Mouse (Mus musculus) C2C12 (cell line): ENCODE results near the gene Olfr523. TPM values are rescaled to one million over a fixed set of nuclear protein-coding genes. Genes with fewer than 3 reads are reported as not detected.

Source experiments
- H3K27me3 ChIP-seq: one replicate; pipeline ENCODE4 v1.6.1; 2011; ENCODE audit not compliant: control insufficient read depth, insufficient read depth, insufficient read length
- H3K36me3 ChIP-seq: one replicate; pipeline ENCODE4 v1.6.1; 2011; ENCODE audit not compliant: control insufficient read depth, insufficient read depth
- H3K4me3 ChIP-seq: one replicate; pipeline ENCODE4 v1.5.1; 2011; ENCODE audit warnings: mild to moderate bottlenecking, control low read depth; ENCODE audit not compliant: poor library complexity, insufficient read depth, severe bottlenecking
- H3K79me2 ChIP-seq: one replicate; pipeline ENCODE4 v1.6.1; 2011; ENCODE audit not compliant: control insufficient read depth, insufficient read depth
- H3K79me3 ChIP-seq: one replicate; pipeline ENCODE4 v1.6.1; 2011; ENCODE audit warnings: low read depth, control low read depth
- H3ac ChIP-seq: one replicate; pipeline ENCODE3; 2011; ENCODE audit warnings: low read depth; ENCODE audit not compliant: control insufficient read depth, insufficient read length
- CEBPB ChIP-seq: IDR thresholded peaks from one replicate; pipeline ENCODE4 v1.6.1; 2011; ENCODE audit warnings: low read depth, mild to moderate bottlenecking, control low read depth, moderate library complexity
- CTCF ChIP-seq: IDR thresholded peaks from one replicate; pipeline ENCODE4 v1.5.1; 2011; ENCODE audit not compliant: control insufficient read depth, insufficient read depth, insufficient read length
- FOSL1 ChIP-seq: IDR thresholded peaks from one replicate; pipeline ENCODE4 v1.8.0; 2011; ENCODE audit warnings: mild to moderate bottlenecking, low read length; ENCODE audit not compliant: poor library complexity, insufficient read depth, severe bottlenecking
- MAX ChIP-seq: IDR thresholded peaks from one replicate; pipeline ENCODE4 v1.6.1; 2011; ENCODE audit warnings: mild to moderate bottlenecking, control low read depth
- MYOD1 ChIP-seq: IDR thresholded peaks from one replicate; pipeline ENCODE4 v1.6.1; 2011; ENCODE audit warnings: low read depth; ENCODE audit not compliant: control insufficient read depth, insufficient read length
- MYOG ChIP-seq: IDR thresholded peaks from one replicate; pipeline ENCODE4 v1.6.1; 2011; ENCODE audit not compliant: control insufficient read depth, insufficient read length; ENCODE audit errors: extremely low read depth
- USF1 ChIP-seq: IDR thresholded peaks from one replicate; pipeline ENCODE4 v1.6.1; 2011; ENCODE audit warnings: low read depth, mild to moderate bottlenecking, control low read depth, moderate library complexity
- polyA plus RNA-seq: library from polyadenylated mRNA; unstranded; fragments of >200 nt; fragmentation: generic; extraction: Trizol; gene quantifications from one replicate; pipeline ENCODE4 v1.2.1, GENCODE M21; 2012; ENCODE audit warnings: missing spikeins

Gene Olfr523
- polyA plus RNA-seq, 1 experiment: not detected

GRCm38 (mm10) chr7:140153829-140154217 lies 19.2 kb upstream of the Olfr523 start:
- Histone ChIP-seq H3K79me3 (no peaks in the 10 kb centered on the region), H3K27me3 (no peaks in the 10 kb centered on the region), H3K4me3 (no peak overlapping the region), H3K79me2 (no peaks in the 10 kb centered on the region), H3ac (no peak overlapping the region), H3K36me3 (no peaks in the 10 kb centered on the region)
- TF ChIP-seq CEBPB (no peak), FOSL1 (no peak), CTCF (no peak), USF1 (no peak), MYOD1 (no peak), MAX (no peak), MYOG (no peak)

- no peaks in the 10 kb centered on the region for H3K79me2 ChIP-seq
- H3K4me3 ChIP-seq: no peak within 1 kb of the TSS
- H3K79me3 ChIP-seq: no peaks in the 10 kb centered on the region
- H3K27me3 ChIP-seq: no peaks in the 10 kb centered on the region
- TF ChIP-seq FOSL1 (no peak), MYOD1 (no peak), CTCF (no peak), CEBPB (no peak), USF1 (no peak), MYOG (no peak), MAX (no peak)
- no peak within 1 kb of the TSS for H3ac ChIP-seq
- H3K36me3 ChIP-seq: no peaks in the 10 kb centered on the region
These were observed 18.6 kb upstream of the Olfr523 start, which contains the start of gene Sprn for GRCm38 (mm10) chr7:140154218-140154927. Gene Sprn (minus strand): TSS chr7:140154877.

- H3K27me3 ChIP-seq: peaks cover 4% of the 10 kb centered on the region
- H3K79me3 ChIP-seq: no peaks in the 10 kb centered on the region
- H3K4me3 ChIP-seq: no peak overlapping the region
- H3ac ChIP-seq: no peak overlapping the region
- no peaks in the 10 kb centered on the region for H3K36me3 ChIP-seq
- TF ChIP-seq USF1 (no peak), CTCF (no peak), FOSL1 (no peak), MYOG (no peak), MYOD1 (no peak), CEBPB (no peak), MAX (no peak)
- H3K79me2 ChIP-seq: no peaks in the 10 kb centered on the region
These were observed 12.7 kb upstream of the Olfr523 start for GRCm38 (mm10) chr7:140160363-140160762.

GRCm38 (mm10) chr7:140164664-140165063 lies 8.4 kb upstream of the Olfr523 start, which contains the start of gene Olfr522:
Gene Olfr522 (minus strand): TSS chr7:140164764.
- TF ChIP-seq MAX (no peak), MYOG (no peak), USF1 (no peak), CTCF (no peak), CEBPB (no peak), MYOD1 (no peak), FOSL1 (no peak)
- H3K79me3 ChIP-seq: no peaks in the 10 kb centered on the region
- no peaks in the 10 kb centered on the region for H3K36me3 ChIP-seq
- H3K27me3 ChIP-seq: peaks cover 4% of the 10 kb centered on the region
- H3ac ChIP-seq: no peak within 1 kb of the TSS
- no peaks in the 10 kb centered on the region for H3K79me2 ChIP-seq
- no peak within 1 kb of the TSS for H3K4me3 ChIP-seq

GRCm38 (mm10) chr7:140167950-140168349 lies 5.1 kb upstream of the Olfr523 start:
- no peak for TF ChIP-seq FOSL1
- no peak for TF ChIP-seq USF1
- TF ChIP-seq MYOG: no peak
- TF ChIP-seq CEBPB: no peak
- no peak for TF ChIP-seq CTCF
- no peak for TF ChIP-seq MAX
- no peak for TF ChIP-seq MYOD1
- Histone ChIP-seq H3K4me3 (no peak overlapping the region), H3K79me3 (no peaks in the 10 kb centered on the region), H3ac (no peak overlapping the region), H3K36me3 (no peaks in the 10 kb centered on the region), H3K27me3 (no peaks in the 10 kb centered on the region), H3K79me2 (no peaks in the 10 kb centered on the region)

GRCm38 (mm10) chr7:140169386-140169785 lies 3.6 kb upstream of the Olfr523 start:
- Histone ChIP-seq H3K27me3 (no peaks in the 10 kb centered on the region), H3K79me2 (no peaks in the 10 kb centered on the region), H3ac (no peak overlapping the region), H3K36me3 (no peaks in the 10 kb centered on the region), H3K79me3 (no peaks in the 10 kb centered on the region), H3K4me3 (no peak overlapping the region)
- TF ChIP-seq CEBPB: no peak
- TF ChIP-seq CTCF: no peak
- no peak for TF ChIP-seq MYOG
- no peak for TF ChIP-seq MAX
- no peak for TF ChIP-seq USF1
